Mouse (Mus musculus) liver, adult 2 months (tissue): Measurements from ENCODE around the gene Olfr432.

ENCODE experiments used
- CTCF ChIP-seq: fragments of 200-500 bp; IDR thresholded peaks from 2 replicates; pipeline ENCODE4 v1.5.1; 2011; ENCODE audit warnings: low read depth, low read length, control low read depth
- POLR2A ChIP-seq: fragments of 200-500 bp; IDR thresholded peaks from 2 replicates; pipeline ENCODE4 v1.6.1; 2011; ENCODE audit warnings: low read length, control low read depth; ENCODE audit not compliant: insufficient read depth; ENCODE audit errors: extremely low read depth

DNA sequence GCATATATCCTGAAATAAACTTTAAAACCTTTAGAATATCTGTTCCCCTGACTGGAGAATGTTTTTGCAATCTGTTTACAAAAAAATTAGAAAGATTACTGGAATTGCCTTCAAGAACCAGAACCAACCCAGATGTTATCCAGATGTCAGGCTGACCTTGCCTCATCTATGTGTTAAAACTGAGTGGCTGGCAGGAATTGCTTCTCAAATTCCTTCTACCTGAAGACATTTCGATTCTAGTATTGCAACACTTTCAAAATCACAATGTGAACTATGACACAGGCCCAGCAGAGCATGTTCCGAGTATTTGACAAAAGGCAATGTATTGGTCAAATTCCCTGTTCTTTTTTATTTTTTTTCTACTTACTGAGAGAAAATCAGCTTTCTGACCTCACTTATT lies 4.6 kb upstream of the Olfr432 start:
- TF ChIP-seq CTCF (no peak), POLR2A (no peak)
